Mouse (Mus musculus) bone marrow macrophage, adult 2 months (primary cell): ENCODE measurements around the gene Tuft1.
"Not testable (repeated sequence)": the region's sequence is repeated elsewhere in the genome, so short reads cannot be mapped to it uniquely, and the experiment has no call there.

ENCODE experiments used
- CTCF ChIP-seq: IDR thresholded peaks from 2 replicates; pipeline ENCODE4 v1.5.1; 2012; ENCODE audit warnings: low read depth, mild to moderate bottlenecking, low read length, moderate library complexity
- POLR2A ChIP-seq: IDR thresholded peaks from 2 replicates; pipeline ENCODE4 v1.6.1; 2012; ENCODE audit warnings: mild to moderate bottlenecking, low read depth, low read length, borderline replicate concordance

DNA sequence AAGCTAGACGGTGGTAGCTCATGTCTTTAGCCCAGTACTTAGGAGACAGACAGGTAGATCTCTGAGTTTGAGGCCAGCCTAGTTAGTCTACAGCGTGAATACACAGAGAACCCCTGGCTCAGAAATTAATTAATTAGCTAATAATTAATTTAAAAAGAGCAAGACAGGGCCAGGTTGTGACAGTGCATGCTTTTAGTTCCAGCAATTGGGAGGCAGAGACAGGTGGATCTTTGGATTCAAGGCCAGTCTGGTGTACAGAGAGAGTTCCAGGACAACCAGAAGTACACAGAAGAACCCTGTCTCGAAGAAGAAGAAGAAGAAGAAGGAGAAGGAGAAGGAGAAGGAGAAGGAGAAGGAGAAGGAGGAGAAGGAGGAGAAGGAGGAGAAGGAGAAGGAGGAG lies 30.0 kb upstream of the Tuft1 start:
- TF ChIP-seq CTCF, POLR2A: not testable (repeated sequence)
